Mouse (Mus musculus) cerebellum, postnatal 25 days (tissue): ENCODE data around the gene Glipr1l3.
"Not testable (repeated sequence)": the region's sequence is repeated elsewhere in the genome, so short reads cannot be mapped to it uniquely, and the experiment has no call there.

Experiments
- DNase-seq, 2 experiments: peaks; one replicate each; pipeline ENCODE4 v3.0.0; 2021; ENCODE audit warnings: mixed read lengths in 2 of 2

Gene Glipr1l3

DNA sequence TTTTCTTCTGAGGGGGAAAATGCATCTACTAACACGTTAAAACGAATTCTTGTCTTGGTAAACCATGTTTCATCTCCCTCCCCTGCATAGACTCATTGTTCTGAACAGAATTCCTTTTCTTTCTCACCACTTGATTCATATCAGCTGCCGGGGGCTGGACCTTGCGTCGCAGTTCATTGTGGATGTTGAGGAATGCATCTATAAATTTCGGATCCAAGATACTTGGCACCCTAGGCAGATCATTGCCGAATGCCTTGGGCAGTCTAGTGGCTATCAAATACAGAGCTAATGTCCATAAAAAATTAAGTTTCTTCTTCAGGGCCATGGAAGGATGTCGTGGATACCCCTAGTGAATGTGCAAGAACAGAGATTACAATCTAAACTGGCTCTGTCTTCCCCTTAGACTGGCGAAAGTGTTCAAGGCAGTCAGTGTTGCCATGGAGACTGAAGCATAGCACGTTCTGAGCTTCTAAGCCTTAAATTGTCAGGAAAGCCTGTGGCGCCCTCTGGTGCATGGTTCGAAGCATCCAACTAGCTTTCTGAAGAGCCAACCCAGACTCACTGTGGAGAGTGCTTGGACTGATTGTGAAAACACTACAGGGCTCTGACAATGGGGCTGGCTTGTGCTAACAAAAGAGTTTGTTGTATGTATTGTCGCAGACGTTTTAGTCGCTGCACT lies at the start of gene Glipr1l3:
TSS of gene Glipr1l3 (minus strand) at position 446 of the 679 bp plus-strand sequence.
- peak; percentile 72 to 85 for DNase-seq

DNA sequence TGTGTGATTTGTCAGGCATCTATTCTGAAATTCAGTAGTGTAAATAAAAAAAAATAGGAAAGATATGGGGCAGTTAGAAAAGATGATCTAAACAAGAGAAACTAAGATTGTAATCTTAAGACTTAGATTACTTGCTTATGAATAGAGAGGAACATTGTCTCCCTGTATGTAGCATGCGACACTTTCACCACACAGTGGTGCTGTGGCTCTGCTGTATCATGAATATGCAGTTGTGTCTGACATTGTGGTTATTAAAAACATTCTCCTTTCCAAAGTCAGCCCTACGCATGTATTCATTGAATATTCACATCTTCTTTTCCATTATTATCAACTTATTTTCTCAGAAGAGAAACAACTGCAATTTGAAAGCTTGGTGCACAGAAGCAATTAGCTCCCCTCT lies 43.3 kb upstream of the Glipr1l3 start:
- DNase-seq = peak in 1 of 2 experiments; percentile 8

DNA sequence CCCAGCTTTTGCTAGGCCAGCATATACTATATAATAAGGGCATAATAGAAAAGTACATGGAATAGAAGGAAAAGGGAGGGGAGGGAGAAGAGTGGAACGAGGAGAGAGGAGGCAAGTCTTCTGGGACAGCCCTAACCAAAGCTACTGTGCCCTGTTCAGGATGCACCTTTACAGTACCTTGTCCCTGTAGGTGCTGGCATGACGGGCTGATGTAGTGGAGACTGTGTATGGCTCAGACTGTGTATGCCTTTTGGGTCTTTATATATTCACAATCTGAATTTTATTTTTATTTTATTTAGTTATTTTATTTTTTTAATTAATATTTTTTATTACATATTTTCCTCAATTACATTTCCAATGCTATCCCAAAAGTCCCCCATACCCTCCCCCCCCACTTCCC lies 33.8 kb upstream of the Glipr1l3 start:
- not testable (repeated sequence) for DNase-seq

DNA sequence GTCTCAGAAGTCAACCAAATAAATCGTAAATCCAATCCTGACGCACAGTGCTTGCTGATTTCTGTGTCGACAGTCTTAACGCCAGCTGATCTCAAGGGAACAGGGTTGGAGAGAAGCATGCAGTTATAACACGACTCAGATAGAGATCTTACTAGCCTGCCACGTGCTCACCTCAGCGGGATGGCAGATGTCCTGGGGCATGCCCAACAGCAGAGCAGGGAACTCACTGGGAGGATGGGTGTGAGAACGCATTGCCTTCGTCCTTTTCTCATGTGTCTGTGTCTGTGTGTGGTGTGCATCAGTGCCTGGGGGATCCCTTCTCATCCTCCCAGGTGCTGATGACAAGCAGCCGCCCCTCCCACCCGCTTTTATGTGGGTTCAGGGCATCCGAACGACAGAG lies 16.9 kb upstream of the Glipr1l3 start:
- DNase-seq = not testable (repeated sequence)

DNA sequence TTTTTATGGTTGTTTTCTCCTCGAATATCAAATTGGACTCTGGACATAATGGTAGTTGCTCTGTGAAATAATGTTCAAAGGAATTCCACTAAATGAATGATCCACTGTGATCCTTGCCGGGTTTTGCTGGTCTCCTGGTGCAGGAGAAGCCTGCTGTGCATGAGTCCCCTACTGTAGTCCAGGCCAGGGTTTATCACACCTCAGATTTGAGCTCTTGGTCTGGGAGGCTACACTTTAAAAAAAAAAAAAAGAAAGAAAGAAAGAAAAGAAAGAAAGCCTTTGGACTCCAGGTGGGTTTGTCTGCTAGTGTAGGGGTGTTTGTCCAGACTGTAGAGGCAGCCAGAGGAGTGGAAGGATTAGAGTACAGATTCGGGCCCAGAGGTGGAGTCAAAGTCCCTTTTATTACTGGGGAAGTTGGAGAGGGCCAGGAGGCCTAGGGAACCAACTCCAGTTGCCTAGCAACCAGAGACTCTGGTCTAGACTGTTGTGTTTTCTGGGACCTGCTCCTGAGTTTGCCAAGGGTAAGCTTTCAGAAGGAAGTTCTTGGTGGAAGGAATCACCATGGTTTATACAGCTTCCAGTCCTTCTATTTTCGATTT lies 3.1 kb upstream of the Glipr1l3 start, which contains the start of gene Caps2:
TSS of gene Caps2 (plus strand) at position 454 of the 599 bp plus-strand sequence.
- DNase-seq = peak in 1 of 2 experiments; percentile 4

DNA sequence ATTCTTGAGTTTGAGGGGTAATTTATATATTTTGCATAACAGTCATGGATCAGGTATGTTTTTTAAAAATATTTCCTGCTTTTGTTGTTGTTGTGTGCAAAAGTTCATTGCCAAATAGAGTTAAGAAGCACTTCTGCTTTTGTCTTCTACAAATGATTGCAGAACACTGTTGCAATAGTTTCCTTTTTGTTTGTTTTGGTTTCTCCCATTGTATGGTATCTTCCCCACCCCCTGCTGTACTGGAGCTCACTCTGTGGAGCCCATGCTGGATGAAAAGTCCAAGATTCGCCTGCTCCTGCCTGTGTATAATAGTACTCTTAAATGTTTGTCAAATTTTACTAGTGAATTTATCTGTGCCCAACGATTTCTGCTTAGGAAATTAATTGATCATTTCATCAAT lies 20.3 kb downstream of the Glipr1l3 start:
- no peak for DNase-seq

DNA sequence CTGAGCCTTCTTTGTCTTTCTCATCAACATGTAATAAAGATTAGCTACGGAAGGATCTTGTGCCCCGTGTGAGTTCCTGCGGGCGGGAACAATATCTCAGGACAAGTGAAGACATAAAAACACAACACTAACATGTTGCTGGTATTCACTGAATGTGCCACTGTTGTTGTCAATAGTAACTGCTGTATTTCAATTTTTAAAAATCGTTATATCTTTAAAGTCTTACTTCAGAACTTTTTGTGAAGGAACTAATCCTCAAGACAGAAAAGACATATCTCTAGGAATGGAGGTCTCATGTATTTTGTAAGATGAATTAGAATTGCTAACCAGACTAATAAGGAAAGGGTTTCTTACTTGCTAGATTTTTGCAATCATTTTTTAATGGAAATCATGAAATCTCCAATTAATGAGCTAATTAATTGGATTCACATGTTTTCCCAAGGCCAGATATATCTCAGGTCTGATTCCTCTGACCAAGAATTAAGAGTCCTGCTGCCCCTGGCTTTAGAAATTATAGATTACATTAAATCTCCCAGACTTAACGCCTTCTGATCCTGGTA lies 21.2 kb downstream of the Glipr1l3 start:
- DNase-seq = no peak

DNA sequence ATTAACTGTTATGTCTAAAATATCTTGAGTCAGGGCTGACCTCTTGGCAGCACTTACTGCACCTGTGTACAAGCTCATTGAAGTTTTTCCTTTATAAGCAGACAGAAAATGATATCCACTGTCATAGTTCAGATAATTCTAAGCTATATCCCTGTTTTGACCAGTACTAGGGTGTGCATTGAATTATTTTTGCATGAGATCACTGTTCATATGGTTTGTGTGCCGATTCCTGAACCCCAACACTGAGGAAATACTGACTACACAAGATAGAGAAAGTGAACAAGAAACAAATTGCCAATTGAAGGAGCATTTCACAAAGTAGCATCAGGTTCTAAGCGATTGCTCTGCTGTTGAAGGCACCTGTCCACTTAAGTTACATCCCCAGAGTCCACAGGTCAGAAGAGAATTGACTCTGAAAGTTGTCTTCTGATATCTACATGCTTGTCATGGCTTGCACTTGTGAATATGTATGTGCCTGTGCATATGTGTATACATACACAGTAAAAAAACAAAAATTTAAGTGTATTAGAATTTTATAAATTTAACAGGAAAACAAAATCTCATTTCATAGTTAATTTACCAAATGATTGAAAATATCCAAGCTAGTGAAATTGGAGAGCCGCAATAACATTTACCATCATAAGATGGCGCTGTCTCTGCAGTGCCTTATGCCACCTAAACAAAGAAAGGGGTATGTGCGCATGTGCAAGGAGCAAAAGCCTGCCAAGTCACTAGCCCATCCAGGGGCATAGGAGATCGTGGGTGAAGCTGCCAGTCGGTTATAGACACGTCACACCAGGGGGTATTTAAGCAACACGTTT lies 21.9 kb downstream of the Glipr1l3 start:
- DNase-seq = peak; percentile 10 to 43

DNA sequence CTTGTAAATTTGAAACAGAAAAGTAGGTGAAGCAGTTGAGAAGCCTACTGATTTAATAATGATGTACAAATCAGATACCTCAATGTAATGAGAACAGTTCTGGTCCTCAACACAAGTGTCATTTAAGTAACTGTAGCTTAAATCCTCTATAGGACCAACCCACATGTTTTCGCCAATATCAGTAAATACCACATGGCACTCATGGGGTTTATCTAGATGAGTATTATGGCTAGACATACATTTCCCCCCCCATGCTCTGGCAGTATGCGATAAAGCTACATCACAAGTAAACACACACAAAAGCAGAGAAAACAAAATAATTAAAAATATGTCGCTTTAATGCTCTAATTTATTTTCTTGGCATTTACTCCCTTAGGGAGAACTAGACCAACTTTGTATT lies 27.9 kb downstream of the Glipr1l3 start:
- no peak for DNase-seq

DNA sequence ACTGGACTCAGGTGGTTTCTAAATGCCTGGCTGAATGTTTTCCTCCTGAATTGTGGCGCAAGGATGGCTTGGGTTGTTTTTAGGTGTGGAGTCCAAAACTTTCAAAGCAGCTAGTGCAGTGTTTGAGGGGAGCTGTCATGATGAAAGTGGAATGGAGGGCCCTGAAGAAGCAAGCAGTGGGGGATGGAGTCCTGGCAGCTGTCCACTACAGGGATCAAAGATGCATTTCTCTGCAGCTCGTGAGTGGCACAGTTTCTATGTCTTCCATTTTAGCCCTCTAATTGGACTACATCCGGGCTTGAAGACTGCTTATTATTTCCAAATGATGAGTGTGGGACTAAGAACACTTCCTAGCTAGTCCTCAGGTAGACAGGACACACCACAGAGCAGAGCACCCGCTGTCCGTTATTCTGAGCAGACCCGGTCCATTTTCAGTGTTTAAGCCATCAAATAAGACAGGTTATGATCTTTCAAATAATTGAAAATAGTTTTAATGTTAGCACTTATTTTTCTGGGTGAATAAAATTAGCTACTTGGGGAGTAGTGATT lies 32.4 kb downstream of the Glipr1l3 start:
- DNase-seq = not testable (repeated sequence)

DNA sequence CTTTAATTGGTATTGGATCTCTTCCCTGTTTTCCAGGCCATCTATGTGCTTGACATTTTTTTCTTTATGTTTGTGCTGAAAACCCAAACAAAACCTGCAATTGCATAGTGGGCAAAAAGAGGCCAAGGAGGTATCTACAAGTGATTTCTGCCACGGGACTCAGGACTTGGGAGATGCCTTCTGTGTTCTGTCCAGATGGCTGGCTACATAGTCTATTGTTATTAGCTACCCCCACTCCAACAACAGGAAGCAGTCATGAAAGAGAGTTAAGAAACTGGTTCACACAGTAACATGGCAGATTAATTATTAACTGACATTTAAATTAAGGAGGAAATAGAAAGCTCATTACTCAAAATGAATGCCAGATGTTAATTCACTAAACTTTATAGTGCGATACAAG lies 35.0 kb downstream of the Glipr1l3 start:
- not testable (repeated sequence) for DNase-seq

DNA sequence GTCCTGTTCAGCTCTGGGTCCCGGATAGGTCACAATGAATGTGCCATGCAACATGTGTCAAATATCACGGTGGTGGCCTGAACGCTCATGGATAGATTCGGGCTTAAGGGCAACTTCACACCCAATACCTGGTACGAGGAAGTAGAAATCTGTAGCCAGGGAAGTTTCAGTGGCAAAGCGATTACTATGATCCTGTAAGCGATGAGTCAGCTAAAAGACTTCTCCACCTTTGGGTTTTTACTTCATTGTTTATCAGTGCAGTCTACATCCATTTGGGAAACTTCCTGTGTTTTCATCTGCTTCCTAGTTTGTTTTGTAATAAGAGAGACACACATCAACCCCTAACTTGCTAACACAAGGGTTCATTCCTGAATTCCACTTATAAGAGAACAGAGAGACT lies 49.7 kb downstream of the Glipr1l3 start:
- DNase-seq = no peak

DNA sequence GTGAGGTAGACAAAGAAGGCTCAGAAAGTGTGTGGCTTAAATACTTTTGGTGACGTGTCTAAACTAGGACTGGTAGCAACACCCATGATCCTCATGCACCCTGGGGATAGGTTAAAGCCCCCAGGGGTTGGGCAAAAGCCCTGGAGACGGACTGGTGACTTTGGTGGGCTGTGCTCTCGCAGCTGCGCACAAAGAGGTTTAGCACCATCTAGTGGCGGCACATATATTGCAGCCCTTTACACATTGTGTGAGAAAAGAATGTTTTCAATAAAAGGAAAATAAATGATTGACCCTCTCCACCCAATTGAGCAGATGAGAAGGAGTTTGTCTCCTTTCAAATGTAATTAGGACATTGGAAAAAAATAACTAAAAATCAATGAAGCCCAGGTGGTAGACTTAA lies 54.3 kb downstream of the Glipr1l3 start:
- DNase-seq = peak; percentile 46 to 67
